Mouse (Mus musculus) thymus, postnatal 0 days (tissue): Measurements from ENCODE around the gene Tmem107. TPM values are rescaled to one million over a fixed set of nuclear protein-coding genes. Genes with fewer than 3 reads are reported as not detected.
A peak's percentile ranks its signal among the peaks of the same experiment; 100 is the strongest.

Source experiments
- DNase-seq: peaks from one replicate; pipeline ENCODE4 v3.0.0-alpha.2; 2015; ENCODE audit warnings: low spot score
- polyA plus RNA-seq: library from polyadenylated mRNA; unstranded; fragments of >200 nt; fragmentation: Nextera tagmentation; extraction: Ambion mirVana; gene quantifications from 2 replicates; pipeline ENCODE4 v1.2.1, GENCODE M21; 2015

Gene Tmem107
- polyA plus RNA-seq, 1 experiment from 2014 or later, result 29.8 TPM

DNA sequence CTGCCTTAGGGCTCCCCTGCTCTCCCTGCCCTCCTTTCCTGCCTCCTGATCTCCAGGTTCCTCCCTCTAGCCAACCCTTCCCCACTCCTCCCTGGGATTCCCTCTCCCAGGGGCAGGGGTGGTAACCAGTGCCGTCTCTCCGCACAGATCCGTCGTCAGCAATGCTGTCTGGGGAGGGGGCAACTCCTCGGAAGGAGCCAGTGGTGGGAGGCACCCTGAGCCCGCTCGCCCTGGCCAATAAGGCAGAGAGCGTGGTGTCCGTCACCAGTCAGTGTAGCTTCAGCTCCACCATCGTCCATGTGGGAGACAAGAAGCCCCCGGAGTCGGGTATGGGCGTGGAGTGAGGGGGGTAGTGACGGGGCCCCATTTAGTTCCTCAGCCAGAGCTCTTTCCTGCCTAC is 33.9 kb downstream of the Tmem107 start:
- DNase-seq, result no peak

- DNase-seq, result no peak
Measured at GRCm38 (mm10) chr11:69105227-69105626, 34.6 kb downstream of the Tmem107 start.

GRCm38 (mm10) chr11:69105796-69106195 is 35.2 kb downstream of the Tmem107 start:
- no peak for DNase-seq

- DNase-seq, result no peak
Measured at GRCm38 (mm10) chr11:69106299-69106698, 35.7 kb downstream of the Tmem107 start.

- DNase-seq, result no peak
Measured at GRCm38 (mm10) chr11:69106842-69107241, 36.2 kb downstream of the Tmem107 start.

DNA sequence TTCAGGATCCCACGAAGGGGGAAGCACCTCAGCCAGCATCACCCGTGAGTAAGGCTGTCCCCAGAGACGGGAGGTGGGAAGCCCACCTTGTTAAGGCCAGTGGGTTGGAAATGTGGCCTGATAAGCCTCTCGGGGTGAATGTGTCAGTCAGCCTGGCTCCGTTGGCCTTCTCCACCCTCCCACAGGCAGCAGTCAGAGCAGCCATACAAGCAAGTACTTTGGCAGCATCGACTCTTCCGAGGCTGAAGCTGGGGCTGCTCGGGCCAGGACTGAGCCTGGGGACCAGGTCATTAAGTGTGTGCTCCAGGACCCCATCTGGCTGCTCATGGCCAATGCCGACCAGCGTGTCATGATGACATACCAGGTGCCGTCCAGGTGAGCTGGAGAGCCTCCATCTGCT is 37.1 kb downstream of the Tmem107 start:
- no peak for DNase-seq

DNA sequence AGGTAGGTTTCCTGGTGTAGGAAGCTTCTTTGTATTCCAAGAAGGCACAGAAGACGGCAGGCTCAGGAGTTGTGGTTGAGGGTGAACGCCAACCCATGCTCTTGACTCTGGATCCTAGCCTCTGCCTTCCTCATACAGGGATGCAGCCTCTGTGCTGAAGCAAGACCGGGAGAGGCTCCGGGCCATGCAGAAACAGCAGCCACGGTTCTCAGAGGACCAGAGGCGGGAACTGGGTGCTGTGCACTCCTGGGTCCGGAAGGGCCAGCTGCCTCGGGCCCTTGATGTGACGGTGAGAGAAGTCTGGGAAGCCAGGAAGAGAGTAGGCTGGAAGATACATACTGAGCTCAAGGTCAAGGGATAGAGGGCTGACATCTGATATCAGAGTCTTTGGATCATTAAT is 37.6 kb downstream of the Tmem107 start:
- no peak for DNase-seq

- DNase-seq, result no peak
Measured at GRCm38 (mm10) chr11:69109032-69109900, 38.7 kb downstream of the Tmem107 start.

GRCm38 (mm10) chr11:69110319-69111046 is 39.9 kb downstream of the Tmem107 start:
- DNase-seq, result peak; percentile 87

DNA sequence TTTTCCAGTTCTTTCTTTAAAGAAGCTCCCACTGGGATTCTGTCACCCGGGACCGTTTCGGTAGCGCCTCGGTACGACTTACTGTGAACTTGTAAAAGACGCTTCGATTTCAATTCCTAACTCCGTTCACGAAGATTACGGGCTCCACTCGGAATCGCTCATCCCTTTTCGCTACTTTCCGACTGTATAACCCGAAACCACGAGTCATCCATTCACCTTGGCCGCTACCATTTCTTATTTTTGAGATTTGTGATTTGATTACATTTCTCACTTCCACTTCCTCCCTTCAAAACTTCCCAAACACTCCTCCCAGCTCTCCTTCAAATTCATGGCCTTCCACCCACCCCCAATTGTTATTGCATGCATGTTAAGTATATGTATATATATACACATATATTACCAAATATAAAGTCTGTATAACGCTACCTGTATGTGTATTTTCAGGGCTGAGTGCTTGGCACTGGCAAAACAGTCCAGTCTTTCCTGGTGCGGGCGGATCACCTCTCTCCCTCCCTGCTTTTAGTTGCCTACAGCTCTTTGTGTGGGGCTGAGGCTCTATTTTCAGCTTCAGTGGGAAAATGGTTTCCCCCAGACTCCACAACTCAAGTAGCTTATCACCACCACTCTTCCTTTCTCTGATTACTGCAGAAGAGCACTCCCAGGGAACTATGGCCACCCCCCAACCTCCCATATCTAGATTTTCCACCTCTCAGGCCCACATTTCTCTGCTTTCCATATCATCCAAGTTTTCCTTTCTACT is 40.6 kb downstream of the Tmem107 start:
- no peak for DNase-seq

- DNase-seq, result no peak
Measured at GRCm38 (mm10) chr11:69111865-69112264, 41.3 kb downstream of the Tmem107 start.

DNA sequence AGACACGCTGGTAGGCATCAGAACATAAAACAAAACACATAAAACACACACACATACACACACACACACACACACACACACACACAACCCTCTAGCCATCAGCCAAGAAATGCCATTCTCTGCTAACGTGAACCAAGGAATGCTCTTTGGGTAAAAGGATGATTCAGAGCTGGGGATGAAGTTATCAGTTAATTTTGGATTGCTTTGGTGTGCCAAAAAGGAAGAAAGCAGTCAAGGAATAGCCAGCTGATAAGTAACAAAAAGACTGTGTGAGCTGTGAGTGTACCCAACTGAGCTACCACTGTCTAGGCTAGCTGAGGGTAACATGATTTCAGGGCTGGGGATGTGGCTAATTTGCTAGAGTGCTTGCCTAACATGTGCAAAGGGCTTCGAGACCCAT is 43.4 kb downstream of the Tmem107 start:
- DNase-seq, result no peak

DNA sequence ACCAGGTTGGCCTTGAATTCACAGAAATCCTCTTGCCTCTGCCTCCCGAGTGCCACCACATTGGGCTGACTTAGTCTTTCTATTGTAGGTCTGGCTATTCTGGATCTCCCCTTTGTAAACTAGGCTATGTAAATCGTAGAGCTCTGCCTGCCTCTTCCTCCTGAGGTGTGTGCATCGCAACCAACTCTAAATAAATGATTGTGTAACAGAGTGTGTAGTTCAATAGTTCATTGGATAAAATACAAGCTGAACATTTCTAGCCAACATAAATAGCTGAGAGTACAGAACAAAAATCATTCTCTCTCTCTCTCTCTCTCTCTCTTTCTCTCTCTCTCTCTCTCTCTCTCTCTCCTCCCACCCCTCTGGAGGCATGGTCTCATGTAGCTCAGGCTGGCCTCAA is 44.0 kb downstream of the Tmem107 start:
- no peak for DNase-seq

DNA sequence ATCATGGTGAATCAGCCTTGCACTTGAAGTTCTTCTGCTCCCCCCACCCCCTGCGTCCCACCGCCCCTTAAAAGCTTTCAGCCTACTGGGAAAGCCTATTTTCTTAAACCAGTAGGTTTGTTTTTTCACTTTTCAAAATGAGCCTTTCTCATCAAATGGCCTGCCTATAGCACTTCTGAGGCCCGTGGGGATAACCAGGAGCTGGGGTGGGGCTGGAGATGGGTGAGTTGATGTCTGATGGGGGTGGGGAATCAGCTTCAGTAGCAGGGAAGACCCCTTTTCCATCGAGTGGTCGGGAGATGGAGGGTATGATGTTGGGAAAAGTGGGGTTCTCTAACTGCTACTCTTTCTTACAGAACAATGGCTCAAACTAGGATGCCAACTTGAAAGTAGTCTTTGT is 46.2 kb downstream of the Tmem107 start:
- no peak for DNase-seq

- DNase-seq, result peak; percentile 76
Measured at GRCm38 (mm10) chr11:69117737-69118695, 47.4 kb downstream of the Tmem107 start.

DNA sequence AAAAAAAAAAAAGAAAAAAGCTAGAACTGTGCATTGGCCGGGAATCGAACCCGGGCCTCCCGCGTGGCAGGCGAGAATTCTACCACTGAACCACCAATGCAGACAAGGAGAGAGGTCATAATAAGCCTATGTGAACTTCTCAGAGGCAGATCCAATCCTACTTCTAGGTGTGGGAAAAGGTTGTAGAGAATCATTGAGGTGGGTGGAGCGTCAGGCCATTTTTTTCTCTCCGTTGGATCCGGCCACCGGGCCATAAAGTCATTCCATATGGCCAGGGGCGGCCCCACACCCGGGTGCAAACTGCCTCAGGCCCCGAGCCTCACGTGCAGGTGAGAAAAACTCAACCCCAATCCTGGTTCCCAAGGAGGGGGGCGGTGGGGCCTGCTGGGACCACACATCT is 48.2 kb downstream of the Tmem107 start:
- DNase-seq, result peak; percentile 90

- no peak for DNase-seq
Measured at GRCm38 (mm10) chr11:69119446-69120155, 49.0 kb downstream of the Tmem107 start.

GRCm38 (mm10) chr11:69120221-69121000 is 49.8 kb downstream of the Tmem107 start, which contains the start of gene Hes7:
Gene Hes7 (plus strand): TSS chr11:69120404.
- DNase-seq, result no peak
